Mouse (Mus musculus) bone marrow macrophage, adult 2 months (primary cell): ENCODE results near the gene Slc6a17. TPM values are rescaled to one million over a fixed set of nuclear protein-coding genes. Genes with fewer than 3 reads are reported as not detected.
A peak's percentile ranks its signal among the peaks of the same experiment; 100 is the strongest.

ENCODE experiments used
- H3K27ac ChIP-seq: 2 replicates; pipeline ENCODE4 v1.5.1; 2012; ENCODE audit warnings: low read depth, low read length; ENCODE audit not compliant: insufficient read depth
- H3K4me1 ChIP-seq: 2 replicates; pipeline ENCODE4 v1.6.1; 2012; ENCODE audit warnings: low read length; ENCODE audit not compliant: control insufficient read depth, insufficient read depth
- H3K4me3 ChIP-seq: 2 replicates; pipeline ENCODE4 v1.5.1; 2012; ENCODE audit warnings: mild to moderate bottlenecking, low read length, moderate library complexity; ENCODE audit not compliant: insufficient read depth
- CTCF ChIP-seq: IDR thresholded peaks from 2 replicates; pipeline ENCODE4 v1.5.1; 2012; ENCODE audit warnings: low read depth, mild to moderate bottlenecking, low read length, moderate library complexity
- POLR2A ChIP-seq: IDR thresholded peaks from 2 replicates; pipeline ENCODE4 v1.6.1; 2012; ENCODE audit warnings: mild to moderate bottlenecking, low read depth, low read length, borderline replicate concordance
- polyA plus RNA-seq: library from polyadenylated mRNA; stranded (reverse); fragments of >200 nt; gene quantifications from 2 replicates; pipeline ENCODE4 v1.2.4, GENCODE M21; 2012; ENCODE audit not compliant: missing spikeins, insufficient read depth, insufficient read length

The Slc6a17 gene
- polyA plus RNA-seq, 1 experiment = not detected

GRCm38 (mm10) chr3:107504542-107504941 lies 13.3 kb downstream of the Slc6a17 start:
- H3K27ac ChIP-seq = no peak overlapping the region
- H3K4me1 ChIP-seq = peaks cover 24% of the 10 kb centered on the region
- TF ChIP-seq POLR2A = no peak
- no peak overlapping the region for H3K4me3 ChIP-seq

- H3K4me3 ChIP-seq = no peak overlapping the region
- peaks cover 23% of the 10 kb centered on the region for H3K4me1 ChIP-seq
- no peak for TF ChIP-seq CTCF
- TF ChIP-seq POLR2A = no peak
- no peak overlapping the region for H3K27ac ChIP-seq
Measured at GRCm38 (mm10) chr3:107503716-107504115, 14.1 kb downstream of the Slc6a17 start.

DNA sequence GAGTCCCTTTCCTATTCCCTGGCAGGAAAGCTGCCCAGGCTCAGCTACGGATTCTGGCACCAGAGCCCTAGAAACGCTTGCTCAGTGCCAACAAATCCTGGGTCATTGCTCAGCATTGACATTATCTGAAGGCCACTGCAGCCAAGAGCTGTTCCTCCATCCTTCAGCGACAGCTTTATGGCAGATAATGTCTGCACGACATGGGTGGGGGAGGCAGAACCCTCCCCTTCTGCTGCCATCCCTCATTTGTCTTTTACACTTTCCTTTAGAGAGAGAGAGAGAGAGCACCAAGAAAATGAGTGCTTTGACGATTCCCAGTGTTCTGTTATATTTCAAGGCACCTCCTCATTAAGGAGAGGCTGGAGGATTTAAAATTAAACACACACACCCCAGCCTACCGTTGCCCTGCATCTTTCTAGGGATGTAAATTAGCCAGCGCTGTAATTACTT lies 16.1 kb downstream of the Slc6a17 start:
- H3K4me1 ChIP-seq = peaks cover 21% of the 10 kb centered on the region
- H3K4me3 ChIP-seq = no peak overlapping the region
- peak overlapping the region; percentile 74 for H3K27ac ChIP-seq
- no peak for TF ChIP-seq POLR2A
- TF ChIP-seq CTCF = no peak

- no peak overlapping the region for H3K27ac ChIP-seq
Measured at GRCm38 (mm10) chr3:107500301-107500700, 17.5 kb downstream of the Slc6a17 start.

GRCm38 (mm10) chr3:107496086-107496850 lies 21.6 kb downstream of the Slc6a17 start:
- Histone ChIP-seq H3K27ac (no peak overlapping the region), H3K4me1 (peaks cover 5% of the 10 kb centered on the region), H3K4me3 (no peak overlapping the region)
- TF ChIP-seq CTCF (no peak), POLR2A (no peak)

More at GRCm38 (mm10) chr3:107500301-107500700, 17.5 kb downstream of the Slc6a17 start:
- no peak for TF ChIP-seq POLR2A
- TF ChIP-seq CTCF = no peak
- Histone ChIP-seq H3K4me3 (no peak overlapping the region), H3K4me1 (peaks cover 16% of the 10 kb centered on the region)

GRCm38 (mm10) chr3:107495524-107495923 lies 22.3 kb downstream of the Slc6a17 start:
- Histone ChIP-seq H3K4me3 (no peak overlapping the region), H3K27ac (no peak overlapping the region), H3K4me1 (no peaks in the 10 kb centered on the region; the same call in 1 of the 2 replicates)
- no peak for TF ChIP-seq CTCF
- TF ChIP-seq POLR2A = no peak

DNA sequence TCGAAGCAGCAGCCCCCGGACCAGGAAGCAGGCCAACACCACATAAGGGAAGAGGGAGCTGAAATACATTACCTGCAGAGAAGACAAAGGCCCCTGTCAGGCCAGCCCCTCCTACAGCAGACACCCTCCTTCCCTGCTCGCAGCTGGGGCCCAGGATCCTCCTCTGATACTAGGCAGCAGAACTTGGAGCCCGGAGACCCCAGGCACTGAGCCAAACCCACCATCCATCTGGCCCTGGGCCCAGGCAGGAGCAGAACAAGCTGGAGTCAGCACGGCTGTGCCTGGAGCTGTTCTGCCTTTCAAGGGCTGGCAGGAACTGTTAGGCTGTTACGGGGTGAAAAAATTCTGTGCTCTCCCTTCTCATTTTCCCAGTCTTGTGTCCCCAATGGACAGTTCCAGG lies 26.4 kb downstream of the Slc6a17 start:
- Histone ChIP-seq H3K4me1 (no peaks in the 10 kb centered on the region; the same call in 1 of the 2 replicates), H3K4me3 (no peak overlapping the region), H3K27ac (no peak overlapping the region)
- TF ChIP-seq POLR2A (no peak), CTCF (no peak)

GRCm38 (mm10) chr3:107488637-107489036 lies 29.2 kb downstream of the Slc6a17 start:
- Histone ChIP-seq H3K4me1 (peaks cover 6% of the 10 kb centered on the region), H3K27ac (no peak overlapping the region), H3K4me3 (no peak overlapping the region)
- no peak for TF ChIP-seq CTCF
- no peak for TF ChIP-seq POLR2A

DNA sequence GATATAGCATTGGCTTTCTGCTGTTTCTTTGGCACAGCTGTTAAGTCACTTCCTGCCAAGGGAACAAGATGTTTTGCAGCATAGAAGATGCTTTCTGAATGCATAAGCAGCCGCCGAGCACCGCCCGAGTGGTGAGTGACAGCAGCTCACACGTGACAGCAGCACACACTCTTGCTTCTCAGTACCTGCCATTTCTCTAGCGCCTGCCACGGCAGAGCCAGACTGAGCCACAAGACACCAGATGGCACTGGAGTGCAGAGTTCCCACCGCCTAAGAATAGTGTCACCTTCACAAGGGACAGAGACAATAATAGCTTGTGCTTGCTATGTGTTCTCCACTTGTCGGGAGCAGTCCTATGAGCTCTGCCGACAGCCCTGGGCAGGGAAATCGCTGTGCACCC lies 34.5 kb downstream of the Slc6a17 start:
- TF ChIP-seq POLR2A = no peak
- no peak for TF ChIP-seq CTCF
- H3K4me3 ChIP-seq = no peak overlapping the region
- H3K4me1 ChIP-seq = peaks cover 20% of the 10 kb centered on the region
- H3K27ac ChIP-seq = no peak overlapping the region

- peak overlapping the region; percentile 18 for H3K27ac ChIP-seq
- peaks cover 20% of the 10 kb centered on the region for H3K4me1 ChIP-seq
- TF ChIP-seq CTCF = peak; percentile 4; the same call in 1 of the 2 replicates
- TF ChIP-seq POLR2A = no peak
- no peak overlapping the region for H3K4me3 ChIP-seq
Measured at GRCm38 (mm10) chr3:107480660-107481059, 37.2 kb downstream of the Slc6a17 start.
